Mouse (Mus musculus) layer of hippocampus, adult 2 months (tissue): ENCODE results near the gene C2cd4c. TPM values are rescaled to one million over a fixed set of nuclear protein-coding genes. Genes with fewer than 3 reads are reported as not detected.

Source experiments
- DNase-seq, 2 experiments: peaks; one replicate each; pipeline ENCODE4 v3.0.0; 2022; ENCODE audit warnings: low spot score in 2 of 2
- H3K27ac ChIP-seq: fragments of 200-600 bp; 2 replicates; pipeline ENCODE4 v1.8.1; 2022
- H3K4me3 ChIP-seq: fragments of 200-600 bp; 2 replicates; pipeline ENCODE4 v1.8.1; 2022; ENCODE audit warnings: mild to moderate bottlenecking
- CTCF ChIP-seq: fragments of 200-600 bp; conservative IDR thresholded peaks from 2 replicates; pipeline ENCODE4 v1.8.1; 2022; ENCODE audit warnings: antibody characterized with exemption, mild to moderate bottlenecking, moderate library complexity
- long read RNA-seq, 2 experiments: library from polyadenylated mRNA; stranded (forward); transcript quantifications; one replicate each; pipeline ENCODE4 v2.0.0; 2021; ENCODE audit warnings: borderline mapping rate in 2 of 2
- total RNA-seq, 2 experiments: library from RNA; stranded (reverse); gene quantifications; 2 replicates each; pipeline ENCODE4 v1.2.3; 2021

The C2cd4c gene
- 10 to 100 TPM; 15.5 to 16.6 TPM for total RNA-seq
- long read RNA-seq, experiment 1, full-length matches to known transcripts = 7 of 12 reads
- long read RNA-seq, experiment 1, partial matches to known transcripts = 0 of 12 reads
- long read RNA-seq, experiment 1, other reads (novel, unspliced or antisense) = 5 of 12 reads
- long read RNA-seq, experiment 2, full-length matches to known transcripts = 13 of 19 reads
- long read RNA-seq, experiment 2, partial matches to known transcripts = 0 of 19 reads
- long read RNA-seq, experiment 2, other reads (novel, unspliced or antisense) = 6 of 19 reads

DNA sequence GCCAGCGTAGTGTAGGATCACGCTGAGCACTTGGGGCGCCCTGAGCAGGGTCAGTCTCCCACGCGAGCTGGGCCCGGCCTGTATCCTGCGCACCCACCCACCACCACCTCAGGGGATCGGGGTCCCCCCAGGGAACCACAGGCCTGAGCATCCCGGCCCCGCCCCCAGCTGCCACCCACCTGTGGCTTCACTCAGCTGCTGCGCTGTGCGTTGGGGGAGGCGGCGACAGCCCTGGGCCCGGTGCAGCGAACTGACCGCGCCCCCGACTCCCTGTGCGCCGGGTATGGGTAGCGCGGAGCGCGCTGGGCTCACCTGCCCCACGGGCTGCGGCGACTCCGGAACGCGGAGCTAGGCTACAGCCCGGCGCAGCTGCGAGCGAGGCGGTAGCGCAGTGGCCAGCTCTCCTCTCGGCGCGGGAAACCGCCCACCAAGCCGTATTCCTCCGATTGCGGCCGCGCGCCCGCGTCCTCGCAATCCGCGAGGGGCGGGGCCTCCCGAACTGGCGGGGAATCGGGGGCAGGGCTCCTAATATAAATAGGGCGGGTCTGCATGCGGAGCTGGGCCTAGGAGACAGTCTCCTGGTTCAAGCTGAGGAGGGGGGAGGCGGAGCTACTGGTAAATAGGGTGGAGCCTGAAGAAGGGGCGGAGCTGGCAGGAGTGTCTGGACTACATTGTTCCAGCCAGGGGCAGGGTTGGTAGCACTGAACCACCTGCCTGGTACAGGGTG is at the start of gene C2cd4c:
Gene C2cd4c, minus strand, starts transcription at position 448 of the 727 bp plus-strand sequence.
- no peak for TF ChIP-seq CTCF
- peak within 1 kb of the TSS; percentile 81 for H3K27ac ChIP-seq
- peak within 1 kb of the TSS; percentile 62 for H3K4me3 ChIP-seq
- DNase-seq = peak; percentile 70 to 78

DNA sequence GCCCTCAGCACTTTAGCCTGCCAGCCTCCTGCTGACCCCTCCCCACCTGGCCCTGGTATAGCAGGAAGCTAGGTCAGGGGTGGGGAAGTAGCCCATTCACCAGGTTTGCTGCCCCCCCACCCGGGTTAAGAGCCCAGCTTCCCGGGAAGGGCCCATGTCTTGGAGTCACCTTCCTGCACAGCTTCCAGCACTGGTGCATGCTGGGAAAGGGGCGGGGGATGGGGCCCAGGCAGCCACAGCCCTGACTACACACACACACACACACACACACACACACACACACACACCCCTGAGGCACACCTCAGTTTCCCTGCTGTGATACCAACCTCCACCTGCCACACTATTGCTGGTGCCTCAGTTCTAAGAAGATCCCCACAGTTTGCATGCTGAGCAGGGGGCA is 48.0 kb upstream of the C2cd4c start:
- Histone ChIP-seq H3K27ac (no peak overlapping the region), H3K4me3 (no peak overlapping the region)
- TF ChIP-seq CTCF = no peak
- DNase-seq = no peak

DNA sequence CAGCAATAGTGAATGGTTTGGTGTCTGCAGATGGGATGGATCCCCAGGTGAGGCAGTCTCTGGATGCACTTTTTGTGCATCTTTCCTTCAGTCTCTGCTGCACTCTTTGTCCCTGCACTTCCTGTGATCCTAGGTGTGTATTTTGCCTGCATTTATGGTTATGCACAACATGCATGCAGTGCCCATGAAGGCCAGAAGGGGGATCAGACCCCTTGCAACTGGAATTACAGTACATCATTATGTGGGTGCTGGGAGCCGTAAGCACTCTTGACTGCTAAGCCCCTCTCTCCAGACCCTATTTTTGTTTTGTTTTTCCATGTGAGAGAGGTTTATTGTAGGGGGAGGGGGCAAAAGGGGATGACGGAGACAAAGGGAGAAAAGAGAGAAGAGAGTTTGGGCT is 46.5 kb upstream of the C2cd4c start:
- peak; percentile 61 for TF ChIP-seq CTCF
- DNase-seq = no peak
- no peak overlapping the region for H3K4me3 ChIP-seq
- no peak overlapping the region for H3K27ac ChIP-seq

DNA sequence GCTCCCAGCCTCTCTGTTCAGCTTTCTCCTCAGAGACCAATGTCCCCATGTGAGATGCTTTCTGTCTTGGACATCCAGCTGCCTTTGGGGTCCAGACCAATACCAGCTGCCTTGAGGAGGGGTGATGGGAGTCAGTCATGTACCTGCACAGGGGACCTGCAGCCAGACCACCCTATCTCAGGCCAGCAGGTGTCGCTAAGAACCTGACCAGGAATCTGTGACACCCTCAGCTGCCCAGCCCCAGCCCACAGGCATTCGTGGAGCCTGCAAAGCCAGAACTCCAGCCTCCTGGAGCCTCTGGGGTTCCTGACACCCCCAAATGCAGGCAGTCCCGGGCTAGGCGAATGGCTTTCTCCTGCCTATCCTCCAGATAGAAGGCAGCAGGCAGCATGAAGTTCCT is 45.0 kb upstream of the C2cd4c start:
- H3K27ac ChIP-seq = no peak overlapping the region
- H3K4me3 ChIP-seq = no peak overlapping the region
- peak; percentile 42 for TF ChIP-seq CTCF
- DNase-seq = no peak

DNA sequence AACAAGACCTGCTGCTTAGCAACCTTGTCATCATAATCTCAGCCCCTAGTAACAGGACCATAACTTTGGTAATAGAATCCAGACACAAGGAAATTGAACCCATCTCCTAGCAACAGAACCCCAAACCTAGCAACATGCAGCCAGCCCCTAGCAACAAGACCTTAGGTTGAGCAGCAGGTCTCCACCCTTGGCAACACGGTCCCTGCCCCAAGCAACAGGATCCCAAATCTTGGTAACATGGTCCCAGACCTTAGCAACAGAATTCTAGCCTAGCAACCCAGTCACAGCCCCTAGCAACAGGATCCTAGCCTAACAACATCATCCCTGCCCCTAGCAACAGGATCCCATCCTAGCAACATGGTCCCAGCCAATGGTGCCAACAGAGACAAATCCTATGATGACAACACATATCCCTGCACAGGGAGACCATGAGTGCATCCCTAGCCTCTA is 41.1 kb upstream of the C2cd4c start:
- peak overlapping the region; percentile 93 for H3K27ac ChIP-seq
- TF ChIP-seq CTCF = no peak
- no peak overlapping the region for H3K4me3 ChIP-seq
- peak; percentile 55 to 78 for DNase-seq

DNA sequence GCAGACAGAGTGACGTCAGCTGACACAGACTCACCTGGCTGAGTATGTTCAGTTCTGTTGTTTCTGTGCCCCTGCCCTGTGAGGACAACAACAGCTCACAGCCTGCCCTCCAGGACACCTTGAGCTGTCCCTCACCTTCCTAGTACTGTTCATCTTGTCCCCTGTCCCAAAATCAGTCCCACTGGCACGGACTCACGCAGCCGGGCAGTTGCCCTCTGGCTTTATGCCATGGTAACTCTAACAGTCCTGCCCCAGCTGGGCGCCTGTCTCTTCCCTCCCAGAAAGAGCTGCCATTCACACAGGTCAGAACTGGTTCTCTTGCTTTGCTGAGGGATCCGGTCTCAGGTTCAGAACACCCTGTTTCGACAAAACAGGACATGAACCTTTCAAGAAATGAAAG is 39.0 kb upstream of the C2cd4c start:
- H3K4me3 ChIP-seq = no peak overlapping the region
- no peak overlapping the region for H3K27ac ChIP-seq
- no peak for DNase-seq
- TF ChIP-seq CTCF = no peak

DNA sequence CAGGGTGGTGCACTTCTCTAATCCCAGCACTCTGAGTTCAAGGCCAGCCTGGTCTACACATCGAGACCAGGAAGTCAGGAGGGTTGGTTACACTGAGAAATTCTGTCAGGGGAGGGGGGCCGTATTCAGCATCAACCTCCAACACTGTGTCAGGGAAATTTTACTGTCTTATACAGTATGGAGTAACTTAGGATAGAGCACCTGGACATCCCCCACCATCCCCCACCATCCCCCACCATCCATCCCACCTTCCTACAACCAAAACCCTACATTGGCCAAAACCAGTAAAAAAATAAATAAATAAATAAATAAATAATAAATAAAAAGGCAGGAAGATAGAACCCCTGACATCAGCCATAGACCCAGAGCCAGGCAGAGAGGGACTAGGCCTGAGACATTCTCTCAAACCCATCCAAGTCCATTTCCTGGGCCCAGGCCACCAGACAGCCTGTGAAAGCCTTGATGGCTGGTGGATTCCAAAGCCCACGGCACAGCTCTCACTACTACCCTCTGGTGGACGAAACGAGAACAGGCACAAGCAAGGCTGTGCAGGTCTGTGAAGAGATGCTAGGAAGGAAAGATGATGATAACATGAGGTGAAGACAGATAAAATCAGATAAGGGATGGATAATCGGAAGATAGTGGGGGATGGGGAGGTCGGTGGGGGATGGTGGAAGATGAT is 35.4 kb upstream of the C2cd4c start:
- peak; percentile 81 to 90 for DNase-seq
- no peak overlapping the region for H3K4me3 ChIP-seq
- H3K27ac ChIP-seq = no peak overlapping the region
- TF ChIP-seq CTCF = peak; percentile 84

DNA sequence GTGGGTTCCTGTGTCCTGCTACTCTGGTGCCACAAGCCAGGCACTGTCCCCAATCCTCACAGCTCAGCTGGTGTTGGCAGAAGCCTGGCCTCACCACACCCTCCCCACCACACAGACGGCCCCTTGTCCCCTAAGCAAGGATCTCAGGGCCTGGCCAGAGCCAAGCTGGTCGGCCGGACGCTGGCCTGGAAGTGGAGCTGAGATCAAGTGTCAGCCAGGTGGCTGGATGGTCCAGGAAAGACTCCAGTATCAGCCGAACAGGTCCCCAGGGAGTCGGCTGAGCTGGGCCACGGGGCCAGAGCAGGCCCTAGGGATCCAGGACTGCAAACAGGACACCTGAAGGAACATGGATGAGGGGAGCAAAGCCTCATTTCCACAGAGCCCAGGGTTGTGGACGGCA is 31.9 kb upstream of the C2cd4c start, which contains the start of gene Odf3l2:
Gene Odf3l2, minus strand, starts transcription at position 28 of the 400 bp plus-strand sequence.
- no peak for DNase-seq
- Histone ChIP-seq H3K27ac (no peak within 1 kb of the TSS), H3K4me3 (no peak within 1 kb of the TSS)
- no peak for TF ChIP-seq CTCF

DNA sequence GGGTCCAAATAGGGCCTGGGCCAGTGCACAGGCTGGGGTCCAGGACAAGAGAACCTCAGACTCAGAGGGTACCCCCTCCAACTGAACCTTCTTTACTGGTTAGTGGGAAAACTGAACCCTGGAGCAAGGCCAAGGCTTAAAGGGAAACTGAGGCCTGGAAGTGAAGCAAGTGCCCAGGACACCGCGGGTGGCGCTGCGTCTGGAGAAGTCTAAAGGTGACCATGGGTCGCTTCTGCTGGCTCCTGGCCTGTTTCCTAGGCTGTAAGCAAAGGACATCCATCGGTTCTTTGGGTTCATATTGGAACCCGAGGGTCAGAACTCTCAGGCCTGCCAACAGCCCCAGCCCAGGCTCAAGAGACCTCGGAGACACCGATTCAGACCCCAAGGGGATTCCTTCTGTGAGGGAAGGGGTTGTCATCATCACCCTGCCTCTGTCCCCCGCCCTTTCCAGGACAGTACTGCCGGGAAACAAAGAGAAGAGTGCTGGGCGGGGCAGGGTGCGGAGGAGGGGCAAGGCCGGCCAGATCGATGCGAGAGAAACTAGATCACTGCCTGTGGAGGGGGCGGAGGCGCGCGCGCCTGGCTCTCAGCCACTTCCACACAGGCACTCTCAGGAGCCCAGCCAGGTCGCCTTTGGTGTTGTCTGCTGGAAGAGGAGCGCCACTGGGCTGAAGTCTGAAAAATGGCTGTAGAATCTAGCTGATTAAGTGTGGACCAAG is 24.8 kb upstream of the C2cd4c start:
- Histone ChIP-seq H3K4me3 (peak overlapping the region; percentile 75), H3K27ac (peak overlapping the region; percentile 98)
- DNase-seq = peak; percentile 55 to 62
- no peak for TF ChIP-seq CTCF

DNA sequence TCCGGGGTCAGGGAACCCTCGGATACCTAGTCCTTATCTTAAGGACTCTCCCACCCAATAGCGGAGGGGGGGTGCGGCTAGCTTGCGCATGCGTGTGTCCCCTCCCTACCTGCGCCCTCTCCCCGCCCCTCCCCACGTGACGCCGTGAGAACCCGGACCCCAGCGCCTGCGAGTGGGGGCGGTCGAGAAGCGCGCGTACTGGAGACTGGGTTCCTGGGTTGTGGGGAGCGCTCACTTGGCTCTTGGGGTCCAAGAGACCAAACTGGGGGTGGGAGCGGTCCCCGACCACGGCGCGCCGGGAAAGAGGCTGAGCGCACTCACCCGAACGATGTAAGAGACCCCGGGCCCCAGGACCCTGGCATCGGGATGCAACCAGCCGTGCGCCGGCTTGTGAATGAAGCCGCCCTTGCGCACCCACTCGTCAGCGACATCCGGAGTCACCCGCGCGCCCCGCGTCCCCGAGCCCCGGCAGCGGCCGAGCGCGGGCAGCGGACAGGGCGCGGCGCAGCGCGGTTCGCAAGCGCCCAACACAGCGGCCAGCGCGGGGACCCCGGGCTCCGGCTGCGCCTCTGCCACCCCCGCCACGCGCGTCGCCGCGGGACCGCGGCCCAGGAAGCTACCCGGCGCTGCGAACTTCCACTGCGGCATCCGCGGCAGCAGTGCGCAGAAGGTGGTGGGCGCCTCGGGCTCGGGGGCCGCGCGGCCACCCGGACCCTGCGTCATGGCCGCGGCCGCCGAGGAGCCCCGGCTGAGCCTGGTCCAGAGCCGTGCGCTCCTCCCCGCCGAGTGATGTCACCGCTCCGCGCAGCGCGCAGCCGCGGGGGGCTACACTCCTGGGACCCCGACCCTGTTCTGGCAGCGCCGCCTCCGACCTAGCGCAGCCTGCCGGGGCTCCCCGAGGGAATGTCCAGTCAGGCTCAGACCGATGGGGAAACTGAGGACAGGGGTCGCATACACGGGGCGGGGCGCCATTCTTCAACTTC is 23.6 kb upstream of the C2cd4c start, which contains the start of gene Shc2:
Gene Shc2, minus strand, starts transcription at position 791 of the 983 bp plus-strand sequence.
- DNase-seq = peak; percentile 85 to 86
- Histone ChIP-seq H3K4me3 (peak within 1 kb of the TSS; percentile 75), H3K27ac (peak within 1 kb of the TSS; percentile 98)
- no peak for TF ChIP-seq CTCF

DNA sequence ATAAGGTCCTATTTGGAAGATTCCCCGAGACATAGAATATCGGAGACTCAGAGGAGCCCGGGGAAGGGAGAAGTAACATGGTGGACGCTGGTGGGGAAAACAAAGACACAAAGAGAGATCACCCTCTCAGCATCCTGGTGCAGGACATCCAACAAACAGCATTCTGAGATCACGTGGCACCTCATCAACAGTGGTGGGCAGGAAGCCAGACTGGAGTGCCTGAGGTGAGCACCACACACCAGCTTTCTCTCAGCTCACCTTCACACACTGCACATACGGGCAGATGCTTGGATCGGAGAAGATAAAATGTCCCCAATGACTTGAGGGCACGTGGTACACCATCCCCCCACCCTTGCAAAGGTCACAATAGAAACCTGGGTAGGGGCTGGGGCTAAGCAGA is 22.5 kb upstream of the C2cd4c start:
- TF ChIP-seq CTCF = no peak
- peak overlapping the region; percentile 75 for H3K4me3 ChIP-seq
- peak overlapping the region; percentile 98; the same call in 1 of the 2 replicates for H3K27ac ChIP-seq
- DNase-seq = no peak
